ENCODE assay signal across 12 mouse cellular contexts in the genomic region with DNA sequence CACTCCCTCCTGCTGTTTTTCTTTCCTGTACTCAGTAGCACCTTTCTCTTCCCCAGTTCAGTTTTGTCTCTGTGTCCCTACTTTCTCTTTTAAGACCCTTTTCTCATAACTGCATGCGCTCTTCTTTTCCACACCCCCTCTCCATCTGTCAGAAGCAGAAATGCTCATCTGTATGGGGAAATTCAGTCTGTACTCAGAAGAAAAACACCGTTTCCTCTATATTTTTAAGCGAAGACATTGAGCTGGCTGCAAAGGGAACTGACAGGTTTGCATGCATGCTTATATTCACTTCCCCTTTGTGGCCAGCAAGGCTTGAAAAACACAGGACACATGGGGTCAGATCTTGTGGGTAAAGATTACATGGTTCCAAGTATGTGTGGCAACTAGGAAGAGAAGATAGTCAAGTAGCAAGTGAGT. TPM values are rescaled to one million over a fixed set of nuclear protein-coding genes. Genes with fewer than 3 reads are reported as not detected.
DNase-seq lines count a peak whose midpoint lies in the region; ATAC-seq and TF ChIP-seq lines count a peak whose summit lies in the region.
"Had no signal": no experiment of that assay in that cellular context is flagged by ENCODE, and none has a peak within 500 bp of the region (broad histone marks: within the 10 kb centered on the region; RNA-seq: fewer than 3 reads in every experiment).

No protein-coding gene starts in this region.

- peak overlapping the region; percentile 74 for H3K27ac ChIP-seq in heart, adult 2 months
- H3K27ac ChIP-seq in heart, embryonic 12.5 days (ENCODE audit: poor library complexity, severe bottlenecking), result no peak overlapping the region
- peak overlapping the region; percentile 50; the same call in 1 of the 2 replicates for H3K27ac ChIP-seq in liver, embryonic 16.5 days (ENCODE audit: low read length)
- H3K27ac ChIP-seq in hindbrain, embryonic 10.5 days, result no peak overlapping the region
- no peak overlapping the region for H3K27ac ChIP-seq in intestine, embryonic 16.5 days (ENCODE audit: low read length)
- H3K27ac ChIP-seq: hindbrain, postnatal 0 days; neural tube, embryonic 15.5 days had no signal

- no peak for TF ChIP-seq POLR2A in heart, adult 2 months (IDR thresholded peaks at IDR 0.05; ENCODE audit: insufficient read depth, low read depth, low read length)

- H3K27me3 ChIP-seq in heart, adult 2 months (ENCODE audit: control insufficient read depth, insufficient read depth, low read length), result no peaks in the 10 kb centered on the region
- H3K27me3 ChIP-seq in heart, embryonic 12.5 days (replicated peaks), result no peaks in the 10 kb centered on the region
- no peaks in the 10 kb centered on the region for H3K27me3 ChIP-seq in liver, embryonic 16.5 days (ENCODE audit: control insufficient read depth, insufficient read depth, low read depth, low read length)
- H3K27me3 ChIP-seq in hindbrain, embryonic 10.5 days (ENCODE audit: insufficient read depth, poor library complexity, severe bottlenecking), result no peaks in the 10 kb centered on the region
- no peaks in the 10 kb centered on the region for H3K27me3 ChIP-seq in intestine, embryonic 16.5 days (replicated peaks; ENCODE audit: control insufficient read depth, insufficient read depth, low read length)
- H3K27me3 ChIP-seq: neural tube, embryonic 15.5 days had no signal

- H3K4me3 ChIP-seq in heart, adult 2 months, result no peak overlapping the region
- H3K4me3 ChIP-seq in heart, embryonic 12.5 days, result no peak overlapping the region
- no peak overlapping the region for H3K4me3 ChIP-seq in liver, embryonic 16.5 days (ENCODE audit: low read depth, low read length)
- no peak overlapping the region for H3K4me3 ChIP-seq in hindbrain, embryonic 10.5 days
- no peak overlapping the region for H3K4me3 ChIP-seq in intestine, embryonic 16.5 days (ENCODE audit: low read length)
- H3K4me3 ChIP-seq: neural tube, embryonic 15.5 days had no signal

- no peaks in the 10 kb centered on the region for H3K79me2 ChIP-seq in heart, adult 2 months (replicated peaks; ENCODE audit: control insufficient read depth, insufficient read depth, low read length)

- intact Hi-C loops in heart, adult 2 months (cut with DNase I), result loop anchor here (2.0 to 10.0 kb wide), 5 partner anchors 34 to 373 kb away; partner anchors contain the start of gene Ddx3x

- peaks cover 11% of the 10 kb centered on the region; the same call in 1 of the 2 replicates for H3K36me3 ChIP-seq in heart, adult 2 months (ENCODE audit: control insufficient read depth, insufficient read depth, low read length)
- H3K36me3 ChIP-seq in heart, embryonic 12.5 days, result no peaks in the 10 kb centered on the region
- H3K36me3 ChIP-seq in liver, embryonic 16.5 days (ENCODE audit: control insufficient read depth, insufficient read depth), result no peaks in the 10 kb centered on the region
- H3K36me3 ChIP-seq in hindbrain, embryonic 10.5 days, result no peaks in the 10 kb centered on the region
- H3K36me3 ChIP-seq in intestine, embryonic 16.5 days (ENCODE audit: control insufficient read depth, insufficient read depth, low read length), result no peaks in the 10 kb centered on the region
- H3K36me3 ChIP-seq: neural tube, embryonic 15.5 days had no signal

- no peak for ATAC-seq in heart, embryonic 12.5 days (ENCODE audit: insufficient number of reproducible peaks, low FRiP score)
- ATAC-seq in liver, embryonic 16.5 days (ENCODE audit: low read depth), result no peak
- no peak for ATAC-seq in intestine, embryonic 16.5 days
- ATAC-seq: hindbrain, postnatal 0 days had no signal

- H3K4me1 ChIP-seq in heart, adult 2 months (ENCODE audit: control insufficient read depth, insufficient read depth, low read length), result peaks cover 2% of the 10 kb centered on the region
- H3K4me1 ChIP-seq in heart, embryonic 12.5 days (replicated peaks), result no peaks in the 10 kb centered on the region
- no peaks in the 10 kb centered on the region; the same call in 1 of the 2 replicates for H3K4me1 ChIP-seq in liver, embryonic 16.5 days (ENCODE audit: control insufficient read depth, low read depth, low read length)
- H3K4me1 ChIP-seq in hindbrain, embryonic 10.5 days (replicated peaks), result no peaks in the 10 kb centered on the region
- H3K4me1 ChIP-seq in intestine, embryonic 16.5 days (ENCODE audit: control insufficient read depth, insufficient read depth, low read length), result no peaks in the 10 kb centered on the region
- H3K4me1 ChIP-seq: neural tube, embryonic 15.5 days had no signal

- H3K9ac ChIP-seq in heart, adult 2 months (ENCODE audit: low read depth, low read length), result no peak overlapping the region
- no peak overlapping the region for H3K9ac ChIP-seq in heart, embryonic 12.5 days
- no peak overlapping the region for H3K9ac ChIP-seq in liver, embryonic 16.5 days (ENCODE audit: low read depth, low read length)
- no peak overlapping the region for H3K9ac ChIP-seq in intestine, embryonic 16.5 days (ENCODE audit: low read depth, low read length)
- H3K9ac ChIP-seq: lung, embryonic 14.5 days; neural tube, embryonic 15.5 days had no signal

- WGBS in heart, adult 2 months, result 72% methylated on average over 3 of the region's 3 CpGs
- WGBS in heart, embryonic 12.5 days, result 82% methylated on average over 3 of the region's 3 CpGs
- 28% methylated on average over 3 of the region's 3 CpGs for WGBS in liver, embryonic 16.5 days (ENCODE audit: insufficient replicate concordance)
- WGBS in hindbrain, embryonic 10.5 days, result 91% methylated on average over 3 of the region's 3 CpGs
- 74% methylated on average over 3 of the region's 3 CpGs for WGBS in intestine, embryonic 16.5 days

- peak in 1 of 2 experiments; percentile 21 for DNase-seq in heart, adult 2 months
- peak; percentile 74 to 79 for DNase-seq in spleen, postnatal 36 days (ENCODE audit: low spot score in 2 of 2)
- DNase-seq in spleen, postnatal 14 days (ENCODE audit: low spot score in 2 of 2), result no peak
- DNase-seq in telencephalon, adult 2 months (ENCODE audit: low read depth, low spot score), result peak; percentile 67
- DNase-seq in hindbrain, embryonic 10.5 days (ENCODE audit: low spot score), result no peak
- DNase-seq: lung, embryonic 14.5 days; thymus, adult 2 months had no signal

- TF ChIP-seq EP300 in heart, adult 2 months (IDR thresholded peaks at IDR 0.05; ENCODE audit: insufficient read depth, low read depth, low read length), result no peak

- no peaks in the 10 kb centered on the region for H3K9me3 ChIP-seq in heart, embryonic 12.5 days (replicated peaks)
- H3K9me3 ChIP-seq in liver, embryonic 16.5 days (replicated peaks; ENCODE audit: control insufficient read depth, low read length), result no peaks in the 10 kb centered on the region
- no peaks in the 10 kb centered on the region for H3K9me3 ChIP-seq in hindbrain, embryonic 10.5 days
- no peaks in the 10 kb centered on the region for H3K9me3 ChIP-seq in intestine, embryonic 16.5 days (ENCODE audit: control insufficient read depth, low read length)
- H3K9me3 ChIP-seq: neural tube, embryonic 15.5 days had no signal

- TF ChIP-seq CTCF in heart, adult 2 months (IDR thresholded peaks at IDR 0.05), result peak; percentile 35; the same call in 1 of the 2 replicates

- H3K4me2 ChIP-seq in heart, embryonic 12.5 days, result no peak overlapping the region
- H3K4me2 ChIP-seq in liver, embryonic 16.5 days (ENCODE audit: low read depth, low read length), result no peak overlapping the region
- no peak overlapping the region for H3K4me2 ChIP-seq in intestine, embryonic 16.5 days (ENCODE audit: low read depth, low read length)
- H3K4me2 ChIP-seq: lung, embryonic 14.5 days; neural tube, embryonic 15.5 days had no signal

RNA-seq across cellular contexts. Expression of gene Gpr82, which starts 6.2 kb away (rescaled TPM):
- not detected for total RNA-seq in heart, adult 2 months (2021)
- polyA plus RNA-seq in heart, adult 2 months (2012; rRNA removed), result not detected in 2 replicates
- polyA plus RNA-seq in heart, embryonic 12.5 days (2016; fragmentation: Nextera tagmentation; extraction: Ambion mirVana), result 0.09 and 0.12 TPM in 2 replicates
- polyA plus RNA-seq in liver, embryonic 16.5 days (2015; fragmentation: Nextera tagmentation; extraction: Ambion mirVana), result 0.05 TPM in 1 of 2 replicates, not detected in the other
- polyA plus RNA-seq in hindbrain, embryonic 10.5 days (2016; fragmentation: Nextera tagmentation; extraction: Ambion mirVana), result 0.26 and 0.52 TPM in 2 replicates
- 0.20 and 0.29 TPM in 2 replicates for polyA plus RNA-seq in intestine, embryonic 16.5 days (2015; fragmentation: Nextera tagmentation; extraction: Ambion mirVana)
- total RNA-seq: hindbrain, postnatal 0 days had no signal

RNA-seq across cellular contexts. Expression of gene Gpr34, which starts 23.1 kb away (rescaled TPM):
- 1 to 10 TPM in 1 of 2 experiments, under 1 TPM in 1; 0.96 to 1.6 TPM for total RNA-seq in heart, adult 2 months (2021)
- 0.45 and 0.97 TPM in 2 replicates for polyA plus RNA-seq in heart, adult 2 months (2012; rRNA removed)
- polyA plus RNA-seq in heart, embryonic 12.5 days (2016; fragmentation: Nextera tagmentation; extraction: Ambion mirVana), result 0.75 and 0.90 TPM in 2 replicates
- 0.28 and 0.38 TPM in 2 replicates for polyA plus RNA-seq in liver, embryonic 16.5 days (2015; fragmentation: Nextera tagmentation; extraction: Ambion mirVana)
- polyA plus RNA-seq in hindbrain, embryonic 10.5 days (2016; fragmentation: Nextera tagmentation; extraction: Ambion mirVana), result 1.0 and 2.2 TPM in 2 replicates
- polyA plus RNA-seq in intestine, embryonic 16.5 days (2015; fragmentation: Nextera tagmentation; extraction: Ambion mirVana), result 1.2 and 1.7 TPM in 2 replicates

Comparison
In these comparisons a context has a peak if more than half of its experiments do, and no peak if none do; other contexts are left out.
1. DNase-seq: peak in spleen, postnatal 36 days (2 of 2) and telencephalon, adult 2 months (single experiment); none in spleen, postnatal 14 days (0 of 2) and hindbrain, embryonic 10.5 days (single experiment).
2. H3K27ac ChIP-seq: peak in heart, adult 2 months (single experiment) and liver, embryonic 16.5 days (single experiment); none in heart, embryonic 12.5 days (single experiment), hindbrain, embryonic 10.5 days (single experiment) and intestine, embryonic 16.5 days (single experiment).